Mouse (Mus musculus) midbrain, embryonic 16.5 days (tissue): ENCODE results near the gene Gm20388. TPM values are rescaled to one million over a fixed set of nuclear protein-coding genes. Genes with fewer than 3 reads are reported as not detected.
"Not testable (repeated sequence)": the region's sequence is repeated elsewhere in the genome, so short reads cannot be mapped to it uniquely, and the experiment has no call there.

Experiments used
- ATAC-seq: fragments of 200-750 bp; cut with Nextera tagmentation; 2 replicates; pipeline ENCODE4 v1.8.0; 2017; ENCODE audit warnings: moderate TSS enrichment
- H3K27ac ChIP-seq: fragments of 300-500 bp; sonication (generic); 2 replicates; pipeline ENCODE4 v1.5.1; 2014; ENCODE audit warnings: mild to moderate bottlenecking, low read length, mixed read lengths
- H3K27me3 ChIP-seq: fragments of 300-500 bp; sonication (generic); 2 replicates; pipeline ENCODE4 v1.6.1; 2014; ENCODE audit warnings: low read depth, low read length, mixed read lengths; ENCODE audit not compliant: control insufficient read depth, insufficient read depth
- H3K36me3 ChIP-seq: fragments of 300-500 bp; sonication (generic); 2 replicates; pipeline ENCODE4 v1.6.1; 2014; ENCODE audit warnings: mild to moderate bottlenecking, low read length, moderate library complexity, mixed read lengths; ENCODE audit not compliant: control insufficient read depth, insufficient read depth
- H3K4me1 ChIP-seq: fragments of 300-500 bp; sonication (generic); 2 replicates; pipeline ENCODE4 v1.6.1; 2014; ENCODE audit warnings: mild to moderate bottlenecking, low read length, mixed read lengths; ENCODE audit not compliant: control insufficient read depth, insufficient read depth
- H3K4me2 ChIP-seq: fragments of 300-500 bp; sonication (generic); 2 replicates; pipeline ENCODE4 v1.6.1; 2014; ENCODE audit warnings: mild to moderate bottlenecking, low read length, mixed read lengths
- H3K4me3 ChIP-seq: fragments of 300-500 bp; sonication (generic); 2 replicates; pipeline ENCODE4 v1.5.1; 2014; ENCODE audit warnings: low read depth, mild to moderate bottlenecking, low read length, moderate library complexity, mixed read lengths
- H3K9ac ChIP-seq: fragments of 300-500 bp; sonication (generic); 2 replicates; pipeline ENCODE4 v1.6.1; 2014; ENCODE audit warnings: low read depth, low read length, mixed read lengths
- H3K9me3 ChIP-seq: fragments of 300-500 bp; sonication (generic); replicated peaks from 2 replicates; pipeline ENCODE4 v1.6.1; 2014; ENCODE audit warnings: mild to moderate bottlenecking, low read length, mixed read lengths; ENCODE audit not compliant: control insufficient read depth, poor library complexity, severe bottlenecking
- WGBS: fragments of 180-500 bp; shearing (Covaris S2); extraction: QIAGEN DNeasy Blood & Tissue Kit; methylation state at CpG from one replicate; pipeline ENCODE4 v1.1.7; 2014; 5-methylcytosine and 5-hydroxymethylcytosine counted together
- polyA plus RNA-seq: library from polyadenylated mRNA; unstranded; fragments of >200 nt; fragmentation: Nextera tagmentation; extraction: Ambion mirVana; gene quantifications from 2 replicates; pipeline ENCODE4 v1.2.1, GENCODE M21; 2015

Gm20388 gene
- polyA plus RNA-seq, 1 experiment from 2014 or later, result 7.5 TPM

DNA sequence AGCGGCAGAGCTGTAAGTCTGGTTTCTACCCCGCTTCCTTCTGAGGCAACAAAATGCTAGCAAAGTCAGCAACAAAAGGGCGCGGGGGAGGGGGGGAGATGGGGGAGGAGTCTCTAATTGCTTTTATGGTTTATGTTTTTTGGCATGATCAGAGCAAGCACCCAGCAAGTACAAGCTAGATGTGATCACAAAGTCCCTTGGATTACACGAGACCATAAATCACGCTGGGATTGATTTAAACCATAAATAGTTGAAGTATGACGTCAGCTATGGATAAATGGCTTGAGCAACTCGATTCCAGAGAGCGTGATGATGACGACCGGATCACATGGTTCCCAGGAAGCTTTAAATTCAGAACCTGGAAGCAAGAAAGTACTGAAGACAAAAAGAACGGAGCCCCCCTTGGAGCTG is 3720.2 kb downstream of the Gm20388 start:
- no peaks in the 10 kb centered on the region for H3K36me3 ChIP-seq
- 34% methylated on average over 12 of the region's 12 CpGs for WGBS
- H3K4me1 ChIP-seq, result peaks cover 10% of the 10 kb centered on the region
- peak overlapping the region; percentile 12 for H3K4me3 ChIP-seq
- peaks cover 2% of the 10 kb centered on the region for H3K27me3 ChIP-seq
- peak overlapping the region; percentile 43 for H3K4me2 ChIP-seq
- H3K9ac ChIP-seq, result no peak overlapping the region
- H3K27ac ChIP-seq, result no peak overlapping the region
- H3K9me3 ChIP-seq, result no peaks in the 10 kb centered on the region
- no peak for ATAC-seq

DNA sequence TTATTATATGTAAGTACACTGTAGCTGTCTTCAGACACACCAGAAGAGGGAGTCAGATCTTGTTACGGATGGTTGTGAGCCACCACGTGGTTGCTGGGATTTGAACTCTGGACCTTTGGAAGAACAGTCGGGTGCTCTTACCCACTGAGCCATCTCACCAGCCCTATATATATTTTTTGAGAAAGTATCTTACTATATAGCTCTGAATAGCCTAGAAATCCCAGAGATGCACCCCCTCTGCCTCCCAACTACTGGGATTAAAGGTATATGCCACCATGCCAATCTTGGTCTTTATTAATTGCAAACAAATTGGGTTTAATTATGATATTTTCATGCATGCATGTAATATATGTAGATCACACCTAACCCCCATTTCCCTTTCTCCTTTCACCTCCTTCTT is 3721.1 kb downstream of the Gm20388 start:
- not testable (repeated sequence) for H3K27me3 ChIP-seq, H3K36me3 ChIP-seq, H3K9ac ChIP-seq, H3K4me1 ChIP-seq, H3K4me2 ChIP-seq, H3K4me3 ChIP-seq, H3K27ac ChIP-seq, ATAC-seq, H3K9me3 ChIP-seq
- WGBS, result 61% methylated on average over 3 of the region's 3 CpGs

DNA sequence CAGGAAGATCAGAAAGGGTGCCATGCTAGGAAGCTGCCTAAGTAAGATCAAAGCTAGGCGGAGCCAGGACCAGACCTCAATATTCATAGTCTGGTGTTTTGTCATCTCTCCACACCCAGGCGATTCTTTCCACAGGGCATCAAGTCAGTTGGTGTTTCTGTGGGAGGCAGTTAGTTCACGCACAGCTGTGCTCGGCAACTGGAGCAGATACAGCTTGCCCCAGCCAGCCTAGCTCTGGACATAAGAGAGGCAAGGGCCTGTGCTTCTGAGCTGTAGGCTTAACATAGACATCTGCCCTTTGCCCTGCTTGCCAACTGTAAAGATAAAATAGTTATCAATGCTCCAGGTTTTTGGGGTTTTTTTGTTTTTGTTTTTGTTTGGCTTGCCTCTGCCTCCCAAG is 3721.6 kb downstream of the Gm20388 start:
- Histone ChIP-seq H3K4me2 (no peak overlapping the region), H3K27ac (no peak overlapping the region), H3K4me3 (no peak overlapping the region), H3K4me1 (peaks cover 10% of the 10 kb centered on the region), H3K36me3 (no peaks in the 10 kb centered on the region), H3K27me3 (no peaks in the 10 kb centered on the region; the same call in 1 of the 2 replicates), H3K9ac (no peak overlapping the region), H3K9me3 (no peaks in the 10 kb centered on the region)
- 86% methylated on average over 4 of the region's 4 CpGs for WGBS
- no peak for ATAC-seq

DNA sequence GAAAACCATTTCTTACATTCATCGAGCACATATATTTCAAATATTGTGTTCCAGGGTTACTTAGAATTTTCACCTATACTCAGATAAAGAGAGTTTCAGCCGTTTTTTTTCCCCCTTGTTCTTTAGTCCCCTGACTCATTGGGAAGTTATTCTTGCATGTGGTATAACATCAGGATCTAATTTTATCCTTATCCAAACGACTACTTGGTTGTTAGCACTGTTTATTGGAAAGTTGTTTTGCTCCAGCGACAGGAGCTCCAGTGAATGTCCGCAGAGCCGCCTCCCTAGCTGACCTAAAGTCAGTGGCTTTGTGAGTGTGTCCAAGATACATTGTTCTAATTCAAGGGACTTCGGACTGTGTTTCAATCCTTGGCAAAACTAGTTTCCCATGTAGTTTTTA is 3723.2 kb downstream of the Gm20388 start:
- ATAC-seq, result no peak
- no peak overlapping the region for H3K4me2 ChIP-seq
- no peaks in the 10 kb centered on the region for H3K36me3 ChIP-seq
- peaks cover 5% of the 10 kb centered on the region for H3K4me1 ChIP-seq
- H3K27ac ChIP-seq, result no peak overlapping the region
- no peak overlapping the region for H3K4me3 ChIP-seq
- no peak overlapping the region for H3K9ac ChIP-seq
- H3K27me3 ChIP-seq, result no peaks in the 10 kb centered on the region; the same call in 1 of the 2 replicates
- H3K9me3 ChIP-seq, result no peaks in the 10 kb centered on the region
- WGBS, result 76% methylated on average over 7 of the region's 7 CpGs

DNA sequence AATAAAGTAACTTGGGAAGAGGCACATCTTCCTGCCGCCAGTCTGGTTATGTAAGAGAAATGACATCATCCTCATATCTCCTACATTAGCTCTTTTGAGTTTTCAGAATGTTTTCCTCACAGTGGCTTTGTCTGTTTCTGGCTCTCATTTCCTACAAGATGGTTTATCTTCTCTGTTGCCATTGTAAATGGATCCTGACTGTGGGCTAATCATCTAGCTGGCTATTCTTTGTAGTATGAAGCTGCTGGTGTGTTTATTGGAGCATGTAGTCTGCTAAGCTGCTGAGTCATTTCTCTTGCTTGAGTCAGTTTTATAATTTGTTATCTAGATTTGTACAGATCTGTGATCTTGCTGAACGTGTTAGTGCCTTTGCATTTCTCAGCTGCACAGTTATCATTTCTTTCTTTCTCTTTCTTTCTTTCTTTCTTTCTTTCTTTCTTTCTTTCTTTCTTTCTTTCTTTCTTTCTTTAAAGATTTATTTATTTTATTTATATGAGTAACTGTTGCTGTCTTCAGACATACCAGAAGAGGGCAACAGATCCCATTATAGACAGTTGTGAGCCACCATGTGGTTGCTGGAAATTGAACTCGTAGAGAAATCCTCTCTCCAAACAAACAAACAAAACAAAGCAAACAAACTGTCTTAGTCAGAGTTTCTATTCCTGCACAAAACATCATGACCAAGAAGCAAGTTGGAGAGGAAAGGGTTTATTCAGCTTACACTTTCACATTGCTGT is 3723.9 kb downstream of the Gm20388 start:
- no peak overlapping the region for H3K9ac ChIP-seq
- no peak overlapping the region for H3K4me2 ChIP-seq

DNA sequence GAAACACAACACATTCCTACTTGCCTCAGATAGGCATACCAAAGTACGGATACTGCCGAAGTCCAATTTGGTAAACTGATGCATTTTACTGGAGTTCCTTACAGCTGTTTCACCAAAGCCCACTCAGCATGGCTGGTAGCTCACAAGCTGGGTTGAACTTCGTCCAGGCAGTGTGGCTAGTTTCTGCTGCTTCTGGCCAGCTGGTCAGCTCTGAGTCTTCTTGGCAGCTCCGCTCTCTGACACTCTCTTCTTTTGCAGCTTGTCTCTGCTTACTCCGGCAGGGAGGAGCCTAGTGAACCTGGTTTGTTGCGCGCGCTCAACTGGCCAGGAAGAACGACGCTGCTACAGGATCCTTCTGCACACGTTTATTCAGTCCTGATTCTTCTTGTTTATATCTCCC is 3725.0 kb downstream of the Gm20388 start:
- H3K9me3 ChIP-seq, result no peaks in the 10 kb centered on the region
- no peak overlapping the region for H3K4me3 ChIP-seq
- H3K36me3 ChIP-seq, result no peaks in the 10 kb centered on the region
- H3K9ac ChIP-seq, result no peak overlapping the region
- no peak for ATAC-seq
- no peaks in the 10 kb centered on the region; the same call in 1 of the 2 replicates for H3K27me3 ChIP-seq
- no peak overlapping the region for H3K4me2 ChIP-seq
- no peak overlapping the region for H3K27ac ChIP-seq
- 86% methylated on average over 11 of the region's 11 CpGs for WGBS
- no peaks in the 10 kb centered on the region for H3K4me1 ChIP-seq

More for the DNA sequence above, 3723.9 kb downstream of the Gm20388 start:
- H3K9me3 ChIP-seq, result no peaks in the 10 kb centered on the region
- no peaks in the 10 kb centered on the region; the same call in 1 of the 2 replicates for H3K27me3 ChIP-seq
- H3K36me3 ChIP-seq, result no peaks in the 10 kb centered on the region
- no peak overlapping the region for H3K27ac ChIP-seq
- WGBS, result 50% methylated on average over 3 of the region's 3 CpGs
- H3K4me1 ChIP-seq, result no peaks in the 10 kb centered on the region
- no peak overlapping the region for H3K4me3 ChIP-seq
- no peak for ATAC-seq

DNA sequence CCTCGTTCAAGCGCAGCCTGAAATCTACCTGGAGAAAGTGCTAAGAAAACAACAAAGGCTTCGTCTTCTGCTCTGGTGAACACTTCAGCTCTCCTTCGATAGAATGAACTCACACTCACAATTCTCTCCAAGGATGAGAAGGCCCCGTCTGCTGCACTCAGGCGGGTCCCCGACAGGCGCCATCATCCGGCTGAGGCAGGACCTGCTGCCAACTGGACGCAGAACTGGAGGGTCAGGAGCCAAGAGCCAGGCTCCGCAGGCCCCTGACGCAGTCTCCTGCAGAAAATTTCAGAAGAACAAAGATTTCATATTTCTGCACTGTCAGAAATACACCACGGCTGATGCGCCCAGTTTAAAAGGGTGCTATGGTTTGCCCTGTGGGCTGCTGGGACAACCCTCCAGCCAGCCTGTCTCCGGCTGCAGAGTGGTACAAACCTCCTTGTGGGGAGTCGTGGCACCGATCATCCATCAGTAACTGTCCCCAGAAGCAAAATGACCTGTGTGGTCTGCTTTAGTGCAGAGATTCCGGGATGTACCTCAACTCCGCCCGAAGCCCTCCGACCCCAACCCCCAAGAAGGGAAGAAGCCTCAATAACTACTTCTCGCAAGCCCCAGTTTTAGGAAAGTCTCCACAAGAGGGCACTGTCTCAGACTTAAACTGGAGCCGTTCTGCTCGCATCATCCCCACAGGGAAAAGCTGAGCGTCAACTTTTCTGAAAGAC is 3732.8 kb downstream of the Gm20388 start:
- Histone ChIP-seq H3K4me1 (no peaks in the 10 kb centered on the region), H3K4me2 (peak overlapping the region; percentile 47), H3K4me3 (no peak overlapping the region; the same call in 1 of the 2 replicates), H3K36me3 (no peaks in the 10 kb centered on the region), H3K27me3 (no peaks in the 10 kb centered on the region), H3K27ac (no peak overlapping the region), H3K9me3 (no peaks in the 10 kb centered on the region), H3K9ac (no peak overlapping the region)
- 0 out of 2 replicates have a peak, but pooled peaks have one; percentile 51 for ATAC-seq
- WGBS, result 14% methylated on average over 25 of the region's 25 CpGs

DNA sequence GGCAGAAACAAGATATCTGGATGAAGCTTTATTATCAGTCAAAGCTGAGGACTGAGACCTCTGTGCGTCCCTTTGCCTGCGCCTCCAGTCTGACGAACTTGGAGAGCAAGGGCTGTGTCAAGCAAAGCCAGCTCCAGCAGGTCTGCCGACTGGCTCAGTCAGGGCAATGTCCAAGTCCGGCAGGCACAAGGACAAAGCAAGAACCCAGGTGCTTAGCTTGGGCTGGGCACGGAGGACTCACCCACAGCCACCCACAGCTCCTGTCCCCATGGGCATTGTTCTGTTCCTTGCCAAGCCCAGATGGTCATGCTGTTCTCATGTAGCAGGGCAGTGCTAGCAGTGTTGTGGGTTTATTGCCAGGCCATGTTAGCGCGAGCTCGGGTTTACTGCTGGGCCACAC is 3734.6 kb downstream of the Gm20388 start:
- Histone ChIP-seq H3K4me2 (no peak overlapping the region), H3K36me3 (no peaks in the 10 kb centered on the region), H3K27ac (no peak overlapping the region), H3K27me3 (no peaks in the 10 kb centered on the region), H3K4me3 (no peak overlapping the region), H3K9me3 (no peaks in the 10 kb centered on the region), H3K9ac (no peak overlapping the region), H3K4me1 (no peaks in the 10 kb centered on the region)
- ATAC-seq, result no peak
- 76% methylated on average over 9 of the region's 9 CpGs for WGBS
